Mouse (Mus musculus): ENCODE measurements around the gene Capn10. TPM values are rescaled to one million over a fixed set of nuclear protein-coding genes. Genes with fewer than 3 reads are reported as not detected.
A peak's percentile ranks its signal among the peaks of the same experiment; 100 is the strongest.

The Capn10 gene
- 1 to 10 TPM; 8.0 to 8.2 TPM for total RNA-seq (2021)

DNA sequence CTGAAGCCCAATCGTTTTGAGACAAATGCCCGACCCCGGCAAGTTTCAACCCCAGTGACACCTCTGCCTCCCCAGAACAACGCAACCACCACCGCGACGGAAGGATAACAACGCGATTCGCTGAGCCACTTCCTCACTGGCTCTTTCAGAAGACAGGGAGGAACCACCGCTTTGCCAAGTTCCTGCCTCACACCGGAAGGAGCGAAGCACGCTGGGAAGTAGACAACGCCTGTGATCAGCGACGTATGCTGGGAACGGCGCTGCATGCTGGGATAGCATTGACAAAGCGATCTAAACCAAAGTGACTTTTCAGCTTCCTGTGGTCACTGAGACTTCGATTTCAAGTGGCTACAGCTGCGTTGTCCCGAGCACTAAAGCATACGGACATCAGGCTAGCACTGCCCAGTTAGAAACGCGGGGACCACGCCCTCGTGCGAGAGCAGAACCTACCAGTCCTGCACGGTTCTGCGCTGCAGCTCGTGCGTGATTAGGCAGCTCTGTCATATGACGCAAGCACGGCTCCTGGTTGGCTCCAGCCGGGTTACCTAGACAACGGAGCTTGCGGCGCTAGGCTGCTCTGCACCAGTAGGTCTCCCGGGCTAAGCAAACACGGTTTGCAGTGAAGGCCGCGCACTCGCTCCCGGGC lies at the start of gene Capn10:
Gene Capn10, plus strand, starts transcription at position 195 of the 646 bp plus-strand sequence.
- intact Hi-C loops (cut with DNase I), result loop anchor here (2.0 kb wide), 1 partner anchor 24 kb away; the partner anchor contains the start of gene Rnpepl1
- DNase-seq, result peak; percentile 92 to 95

DNA sequence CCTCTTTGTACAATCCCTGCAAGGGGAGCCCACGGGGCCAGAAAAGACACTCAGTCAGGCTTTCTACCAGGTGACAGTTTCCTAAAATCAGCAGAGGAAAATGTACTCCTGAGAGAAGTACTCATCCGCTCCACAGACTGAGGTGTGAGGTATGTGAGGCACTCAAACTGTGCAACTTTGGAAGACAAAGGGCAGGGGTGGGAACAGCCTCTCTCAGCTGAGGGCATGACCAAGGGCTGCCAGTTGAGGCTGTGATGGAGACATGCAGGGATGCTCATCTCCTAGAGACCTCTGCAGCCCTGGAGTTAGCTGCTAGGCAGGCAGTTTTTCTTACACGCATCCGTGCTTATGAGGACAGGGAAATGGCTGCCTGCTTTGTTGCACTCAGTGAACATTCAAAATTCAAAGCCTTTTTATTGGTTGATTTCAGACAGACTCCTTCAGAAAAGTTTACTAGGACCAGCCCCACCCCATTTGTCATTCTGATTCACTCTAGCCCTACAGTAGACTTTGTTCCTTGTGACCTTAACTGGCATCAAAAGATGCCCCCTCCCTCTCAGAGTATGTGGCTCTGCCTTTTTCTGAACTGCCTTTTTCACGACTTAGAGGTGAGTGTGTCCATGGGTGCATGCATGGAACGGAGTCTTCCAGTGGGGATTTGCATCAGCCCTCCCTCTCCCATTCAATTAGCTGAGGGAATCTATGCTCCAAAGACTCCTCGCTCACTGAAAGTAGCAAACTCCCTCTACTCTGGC lies 45.1 kb upstream of the Capn10 start:
- no peak for DNase-seq
- intact Hi-C loops (cut with DNase I), result no loop called here

- DNase-seq, result no peak
- intact Hi-C loops (cut with DNase I), result loop anchor here (2.0 kb wide), 1 partner anchor 240 kb away; no protein-coding TSS in a partner anchor
These were observed 41.4 kb upstream of the Capn10 start for GRCm38 (mm10) chr1:92892791-92893190.

DNA sequence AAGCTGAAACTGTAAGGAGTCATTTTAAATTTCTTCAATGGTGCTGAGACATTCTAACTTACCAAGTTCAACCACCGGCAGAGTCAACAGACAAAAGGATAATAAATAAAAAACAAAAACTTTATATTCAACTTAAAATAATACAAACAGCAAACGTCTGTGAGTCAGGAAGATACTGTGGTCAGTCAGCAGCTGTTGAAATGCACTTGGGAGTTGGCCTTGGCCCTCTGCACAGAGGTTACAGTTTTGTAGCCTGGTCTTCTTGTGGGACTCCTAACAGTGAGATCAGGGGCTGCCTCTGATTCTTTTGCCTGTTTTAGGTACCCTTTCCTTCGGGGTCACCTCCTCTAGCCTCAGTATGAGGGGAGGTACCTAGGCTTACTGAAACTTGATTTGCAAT lies 40.3 kb upstream of the Capn10 start:
- intact Hi-C loops (cut with DNase I), result loop anchor here (2.0 kb wide), 2 partner anchors 199 to 241 kb away; no protein-coding TSS in a partner anchor
- no peak for DNase-seq

GRCm38 (mm10) chr1:92895089-92895488 lies 39.1 kb upstream of the Capn10 start:
- intact Hi-C loops (cut with DNase I), result loop anchor here (2.0 to 5.0 kb wide), 2 partner anchors 58 to 200 kb away; no protein-coding TSS in a partner anchor
- DNase-seq, result peak; percentile 55 to 64

DNA sequence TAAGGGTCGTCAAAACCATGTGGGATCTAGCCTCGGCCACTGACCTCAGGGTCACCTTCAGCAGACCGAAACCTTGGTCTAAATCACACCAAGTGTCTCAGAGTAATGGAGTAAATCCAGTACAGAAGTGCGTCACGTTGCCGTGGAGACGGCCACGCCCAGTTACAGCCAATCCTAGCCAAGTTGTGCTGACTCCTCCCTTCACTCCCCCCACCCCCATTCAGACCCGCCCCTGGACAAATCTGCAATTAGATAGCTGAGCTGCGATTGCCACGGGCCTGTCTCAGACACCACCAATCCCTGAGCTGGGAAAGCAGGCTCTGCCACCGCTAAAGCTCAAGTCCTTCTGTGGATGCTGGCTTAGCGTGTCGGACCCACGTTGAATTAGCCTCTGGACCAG lies 31.4 kb upstream of the Capn10 start, which contains the start of gene Ankmy1:
Gene Ankmy1, minus strand, starts transcription at position 121 of the 400 bp plus-strand sequence.
- DNase-seq, result peak in 1 of 2 experiments; percentile 31
- intact Hi-C loops (cut with DNase I), result no loop called here

- DNase-seq, result no peak
- intact Hi-C loops (cut with DNase I), result no loop called here
These were observed 30.5 kb upstream of the Capn10 start for GRCm38 (mm10) chr1:92903627-92904026.

GRCm38 (mm10) chr1:92905703-92906310 lies 28.4 kb upstream of the Capn10 start:
- intact Hi-C loops (cut with DNase I), result no loop called here
- no peak for DNase-seq

DNA sequence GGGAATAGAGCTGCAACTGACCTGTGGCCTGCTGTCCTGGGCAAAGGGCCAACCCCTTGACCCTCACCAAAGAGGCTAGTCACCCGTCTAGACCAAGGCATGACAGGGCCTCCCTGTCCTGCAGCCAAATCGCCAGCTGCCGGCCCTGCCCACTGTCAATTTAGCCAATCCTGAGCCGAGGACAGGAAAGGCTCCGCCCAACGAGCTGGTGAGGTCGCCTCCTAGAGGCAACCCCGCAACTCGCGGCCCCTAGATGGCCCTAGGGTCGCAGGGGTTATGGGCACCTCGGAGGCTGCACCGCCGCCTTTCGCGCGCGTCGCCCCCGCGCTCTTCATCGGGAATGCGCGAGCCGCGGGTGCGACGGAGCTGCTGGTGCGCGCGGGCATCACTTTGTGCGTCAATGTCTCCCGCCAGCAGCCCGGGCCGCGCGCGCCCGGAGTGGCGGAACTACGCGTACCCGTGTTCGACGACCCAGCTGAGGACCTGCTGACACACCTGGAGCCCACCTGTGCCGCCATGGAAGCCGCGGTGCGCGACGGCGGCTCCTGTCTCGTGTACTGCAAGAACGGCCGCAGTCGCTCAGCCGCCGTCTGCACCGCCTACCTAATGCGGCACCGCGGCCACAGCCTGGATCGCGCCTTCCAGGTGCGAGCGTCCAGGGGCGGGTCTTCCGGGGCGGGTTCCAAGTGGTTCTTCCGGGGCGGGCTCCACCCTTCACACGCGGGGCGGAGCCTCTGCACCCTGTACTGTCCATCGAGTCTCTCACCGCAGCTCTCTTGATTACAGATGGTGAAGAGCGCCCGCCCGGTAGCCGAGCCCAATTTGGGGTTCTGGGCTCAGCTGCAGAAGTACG lies 27.2 kb upstream of the Capn10 start, which contains the start of gene Dusp28:
Gene Dusp28, plus strand, starts transcription at position 203 of the 853 bp plus-strand sequence.
- DNase-seq, result peak; percentile 84 to 87
- intact Hi-C loops (cut with DNase I), result no loop called here

GRCm38 (mm10) chr1:92907632-92908360 lies 26.4 kb upstream of the Capn10 start:
- intact Hi-C loops (cut with DNase I), result no loop called here
- DNase-seq, result no peak

DNA sequence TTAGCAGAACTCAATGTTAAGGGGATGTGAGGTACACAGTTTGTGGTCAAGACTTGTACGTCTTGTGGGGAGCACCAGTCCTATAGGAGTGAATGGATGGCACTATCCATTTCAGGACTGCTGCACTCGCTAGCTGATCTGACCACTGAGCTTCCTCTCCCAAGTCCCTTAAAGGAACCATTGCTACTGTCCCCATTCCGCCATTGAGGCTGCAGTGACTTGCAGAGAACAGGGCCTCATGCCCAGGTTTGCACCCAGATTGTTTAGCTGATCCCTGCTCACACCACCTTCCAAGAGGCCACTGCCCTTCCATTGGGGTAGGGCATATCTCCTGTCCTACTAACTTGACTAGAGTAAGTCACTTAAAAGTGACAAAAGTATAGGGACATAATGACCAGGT lies 25.5 kb upstream of the Capn10 start:
- no peak for DNase-seq
- intact Hi-C loops (cut with DNase I), result no loop called here

DNA sequence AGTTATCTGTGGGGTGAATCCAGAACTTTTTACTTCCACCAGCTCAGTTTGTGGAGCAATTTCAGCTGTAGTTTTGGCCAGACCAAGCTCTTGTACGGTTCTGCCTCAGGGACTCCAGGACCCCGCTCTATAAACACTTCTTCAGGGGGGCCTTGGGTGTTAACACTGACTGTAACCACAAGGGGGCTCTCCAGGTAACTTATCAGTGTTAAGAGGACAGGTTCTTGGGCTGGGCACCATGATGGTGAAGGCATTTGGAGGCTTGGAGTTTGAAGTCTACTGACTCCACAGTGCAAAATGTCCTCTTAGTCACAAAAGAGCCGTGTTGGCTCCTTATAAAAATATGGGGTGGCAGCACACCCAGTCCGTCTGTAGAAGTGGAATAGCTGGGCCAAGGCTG lies 25.1 kb upstream of the Capn10 start:
- no peak for DNase-seq
- intact Hi-C loops (cut with DNase I), result no loop called here

DNA sequence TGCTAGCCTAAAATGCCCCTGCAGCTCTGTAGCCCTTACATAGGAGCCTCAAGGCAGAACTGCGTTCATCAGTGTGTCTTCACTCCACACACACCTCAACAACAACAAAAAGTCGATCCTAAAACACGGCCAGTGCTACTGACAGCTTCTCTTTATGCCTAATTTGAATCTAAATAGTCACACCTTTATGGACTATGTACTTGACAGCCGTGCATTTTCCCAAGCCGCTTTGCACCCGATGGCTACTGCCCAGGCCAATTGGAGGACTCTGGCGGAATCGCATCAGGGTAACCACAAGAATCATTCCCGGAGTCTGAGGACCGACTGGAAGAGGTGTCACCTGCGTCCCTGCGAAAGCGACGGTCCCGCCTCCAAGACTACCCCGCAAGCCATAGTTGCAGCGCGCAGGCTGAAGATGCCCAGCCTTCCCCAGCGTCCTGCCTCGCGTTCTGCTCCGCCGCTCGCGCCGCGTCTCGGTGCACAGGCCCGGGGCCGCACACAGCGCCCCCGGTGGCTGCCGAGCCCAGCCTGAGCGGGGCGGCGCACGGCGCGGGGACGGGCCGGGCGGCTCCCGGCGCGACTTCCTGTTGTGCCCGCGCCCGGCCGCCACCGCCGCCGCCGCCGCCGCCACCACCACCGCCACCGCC lies 23.8 kb upstream of the Capn10 start, which contains the start of gene Rnpepl1:
Gene Rnpepl1, plus strand, starts transcription at position 545 of the 647 bp plus-strand sequence.
- intact Hi-C loops (cut with DNase I), result loop anchor here (2.0 kb wide), 1 partner anchor 24 kb away; the partner anchor contains the start of gene Capn10
- peak; percentile 80 to 85 for DNase-seq

GRCm38 (mm10) chr1:92910925-92911720 lies 23.1 kb upstream of the Capn10 start:
- intact Hi-C loops (cut with DNase I), result loop anchor here (2.0 kb wide), 1 partner anchor 24 kb away; the partner anchor contains the start of gene Capn10
- DNase-seq, result peak; percentile 57 to 79

- no peak for DNase-seq
- intact Hi-C loops (cut with DNase I), result loop anchor here (2.0 kb wide), 1 partner anchor 23 kb away; the partner anchor contains the start of gene Capn10
These were observed 22.4 kb upstream of the Capn10 start for GRCm38 (mm10) chr1:92911721-92912138.

- intact Hi-C loops (cut with DNase I), result no loop called here
- DNase-seq, result no peak
These were observed 21.9 kb upstream of the Capn10 start for GRCm38 (mm10) chr1:92912286-92912685.

GRCm38 (mm10) chr1:92914239-92914638 lies 19.9 kb upstream of the Capn10 start:
- intact Hi-C loops (cut with DNase I), result no loop called here
- DNase-seq, result no peak

GRCm38 (mm10) chr1:92914993-92915392 lies 19.2 kb upstream of the Capn10 start:
- no peak for DNase-seq
- intact Hi-C loops (cut with DNase I), result no loop called here

Measured in heart, postnatal 36 days (tissue).